Mouse (Mus musculus): ENCODE results near the gene Dnm3. TPM values are rescaled to one million over a fixed set of nuclear protein-coding genes. Genes with fewer than 3 reads are reported as not detected.
A peak's percentile ranks its signal among the peaks of the same experiment; 100 is the strongest.

Dnm3 gene
- polyA plus RNA-seq, 1 experiment from 2014 or later = 13.9 TPM

- Histone ChIP-seq H3K4me2 (ENCODE audit: low read depth, severe bottlenecking) (no peak overlapping the region; the same call in 1 of the 2 replicates), H3K4me3 (ENCODE audit: low read depth, low read length) (no peak overlapping the region), H3K9me3 (ENCODE audit: control insufficient read depth, low read length) (no peaks in the 10 kb centered on the region), H3K36me3 (ENCODE audit: control insufficient read depth, insufficient read depth, low read length) (no peaks in the 10 kb centered on the region), H3K9ac (ENCODE audit: low read length) (no peak overlapping the region), H3K4me1 (ENCODE audit: control insufficient read depth, insufficient read depth, low read length) (peaks cover 15% of the 10 kb centered on the region), H3K27ac (replicated peaks; ENCODE audit: low read depth, low read length) (peak overlapping the region; percentile 71; the same call in 1 of the 2 replicates), H3K27me3 (ENCODE audit: control insufficient read depth, insufficient read depth, low read length) (no peaks in the 10 kb centered on the region)
- DNase-seq (ENCODE audit: low spot score) (no peak), ATAC-seq (ENCODE audit: insufficient number of reproducible peaks, low FRiP score, low TSS enrichment, low read depth) (no peak)
- WGBS = 89% methylated on average over 11 of the region's 11 CpGs
Observed at GRCm38 (mm10) chr1:161991846-161992245, 486.0 kb downstream of the Dnm3 start.

- no peaks in the 10 kb centered on the region for H3K36me3 ChIP-seq (ENCODE audit: control insufficient read depth, insufficient read depth, low read length)
- WGBS = 18% methylated on average over 10 of the region's 10 CpGs
- H3K9me3 ChIP-seq (ENCODE audit: control insufficient read depth, low read length) = no peaks in the 10 kb centered on the region
- peak; percentile 50 for DNase-seq (ENCODE audit: low spot score)
- peak; percentile 73; the same call in 1 of the 2 replicates for ATAC-seq (ENCODE audit: insufficient number of reproducible peaks, low FRiP score, low TSS enrichment, low read depth)
- H3K4me3 ChIP-seq (ENCODE audit: low read depth, low read length) = no peak overlapping the region
- H3K4me1 ChIP-seq (ENCODE audit: control insufficient read depth, insufficient read depth, low read length) = peaks cover 15% of the 10 kb centered on the region
- no peaks in the 10 kb centered on the region for H3K27me3 ChIP-seq (ENCODE audit: control insufficient read depth, insufficient read depth, low read length)
- no peak overlapping the region for H3K4me2 ChIP-seq (ENCODE audit: low read depth, severe bottlenecking)
- H3K9ac ChIP-seq (ENCODE audit: low read length) = no peak overlapping the region
- peak overlapping the region; percentile 87 for H3K27ac ChIP-seq (replicated peaks; ENCODE audit: low read depth, low read length)
Observed at GRCm38 (mm10) chr1:161990684-161991578, 486.9 kb downstream of the Dnm3 start.

GRCm38 (mm10) chr1:161983979-161984566 lies 493.8 kb downstream of the Dnm3 start:
- H3K4me2 ChIP-seq (ENCODE audit: low read depth, severe bottlenecking) = no peak overlapping the region
- DNase-seq (ENCODE audit: low spot score) = peak; percentile 79
- no peaks in the 10 kb centered on the region for H3K9me3 ChIP-seq (ENCODE audit: control insufficient read depth, low read length)
- peak overlapping the region; percentile 97 for H3K27ac ChIP-seq (replicated peaks; ENCODE audit: low read depth, low read length)
- ATAC-seq (ENCODE audit: insufficient number of reproducible peaks, low FRiP score, low TSS enrichment, low read depth) = peak; percentile 91
- no peak overlapping the region for H3K4me3 ChIP-seq (ENCODE audit: low read depth, low read length)
- no peaks in the 10 kb centered on the region for H3K27me3 ChIP-seq (ENCODE audit: control insufficient read depth, insufficient read depth, low read length)
- WGBS = 3% methylated on average over 4 of the region's 4 CpGs
- peaks cover 31% of the 10 kb centered on the region for H3K4me1 ChIP-seq (ENCODE audit: control insufficient read depth, insufficient read depth, low read length)
- H3K36me3 ChIP-seq (ENCODE audit: control insufficient read depth, insufficient read depth, low read length) = no peaks in the 10 kb centered on the region
- no peak overlapping the region; the same call in 1 of the 2 replicates for H3K9ac ChIP-seq (ENCODE audit: low read length)

GRCm38 (mm10) chr1:161983451-161983850 lies 494.4 kb downstream of the Dnm3 start:
- H3K9ac ChIP-seq (ENCODE audit: low read length) = peak overlapping the region; percentile 46
- no peaks in the 10 kb centered on the region for H3K36me3 ChIP-seq (ENCODE audit: control insufficient read depth, insufficient read depth, low read length)
- no peak overlapping the region for H3K4me2 ChIP-seq (ENCODE audit: low read depth, severe bottlenecking)
- H3K27ac ChIP-seq (replicated peaks; ENCODE audit: low read depth, low read length) = peak overlapping the region; percentile 97
- H3K4me1 ChIP-seq (ENCODE audit: control insufficient read depth, insufficient read depth, low read length) = peaks cover 31% of the 10 kb centered on the region
- WGBS = 30% methylated on average over 6 of the region's 6 CpGs
- H3K27me3 ChIP-seq (ENCODE audit: control insufficient read depth, insufficient read depth, low read length) = no peaks in the 10 kb centered on the region
- H3K4me3 ChIP-seq (ENCODE audit: low read depth, low read length) = no peak overlapping the region
- no peaks in the 10 kb centered on the region for H3K9me3 ChIP-seq (ENCODE audit: control insufficient read depth, low read length)
- peak; percentile 52 for DNase-seq (ENCODE audit: low spot score)
- no peak for ATAC-seq (ENCODE audit: insufficient number of reproducible peaks, low FRiP score, low TSS enrichment, low read depth)

GRCm38 (mm10) chr1:161980626-161981298 lies 497.1 kb downstream of the Dnm3 start:
- 70% methylated on average over 9 of the region's 9 CpGs for WGBS
- H3K27me3 ChIP-seq (ENCODE audit: control insufficient read depth, insufficient read depth, low read length) = no peaks in the 10 kb centered on the region
- no peak overlapping the region for H3K4me2 ChIP-seq (ENCODE audit: low read depth, severe bottlenecking)
- ATAC-seq (ENCODE audit: insufficient number of reproducible peaks, low FRiP score, low TSS enrichment, low read depth) (no peak), DNase-seq (ENCODE audit: low spot score) (no peak)
- no peak overlapping the region for H3K4me3 ChIP-seq (ENCODE audit: low read depth, low read length)
- peak overlapping the region; percentile 75 for H3K27ac ChIP-seq (replicated peaks; ENCODE audit: low read depth, low read length)
- peaks cover 37% of the 10 kb centered on the region for H3K4me1 ChIP-seq (ENCODE audit: control insufficient read depth, insufficient read depth, low read length)
- no peak overlapping the region for H3K9ac ChIP-seq (ENCODE audit: low read length)
- no peaks in the 10 kb centered on the region for H3K36me3 ChIP-seq (ENCODE audit: control insufficient read depth, insufficient read depth, low read length)
- no peaks in the 10 kb centered on the region for H3K9me3 ChIP-seq (ENCODE audit: control insufficient read depth, low read length)

- ATAC-seq (ENCODE audit: insufficient number of reproducible peaks, low FRiP score, low TSS enrichment, low read depth) (no peak), DNase-seq (ENCODE audit: low spot score) (no peak)
- Histone ChIP-seq H3K4me3 (ENCODE audit: low read depth, low read length) (no peak overlapping the region), H3K27ac (replicated peaks; ENCODE audit: low read depth, low read length) (no peak overlapping the region), H3K4me1 (ENCODE audit: control insufficient read depth, insufficient read depth, low read length) (peaks cover 32% of the 10 kb centered on the region), H3K4me2 (ENCODE audit: low read depth, severe bottlenecking) (no peak overlapping the region), H3K27me3 (ENCODE audit: control insufficient read depth, insufficient read depth, low read length) (no peaks in the 10 kb centered on the region), H3K9me3 (ENCODE audit: control insufficient read depth, low read length) (no peaks in the 10 kb centered on the region), H3K36me3 (ENCODE audit: control insufficient read depth, insufficient read depth, low read length) (no peaks in the 10 kb centered on the region), H3K9ac (ENCODE audit: low read length) (no peak overlapping the region)
- 77% methylated on average over 2 of the region's 2 CpGs for WGBS
Observed at GRCm38 (mm10) chr1:161980046-161980445, 497.8 kb downstream of the Dnm3 start.

GRCm38 (mm10) chr1:161979536-161979935 lies 498.3 kb downstream of the Dnm3 start, which contains the start of gene 4930558K02Rik:
TSS of gene 4930558K02Rik (minus strand) at chr1:161979636.
- no peak for ATAC-seq (ENCODE audit: insufficient number of reproducible peaks, low FRiP score, low TSS enrichment, low read depth)
- WGBS = 80% methylated on average over 1 of the region's 1 CpGs
- Histone ChIP-seq H3K9ac (ENCODE audit: low read length) (no peak within 1 kb of the TSS), H3K4me1 (ENCODE audit: control insufficient read depth, insufficient read depth, low read length) (peaks cover 28% of the 10 kb centered on the region), H3K4me3 (ENCODE audit: low read depth, low read length) (no peak within 1 kb of the TSS), H3K9me3 (ENCODE audit: control insufficient read depth, low read length) (no peaks in the 10 kb centered on the region), H3K4me2 (ENCODE audit: low read depth, severe bottlenecking) (no peak within 1 kb of the TSS), H3K27me3 (ENCODE audit: control insufficient read depth, insufficient read depth, low read length) (no peaks in the 10 kb centered on the region), H3K36me3 (ENCODE audit: control insufficient read depth, insufficient read depth, low read length) (no peaks in the 10 kb centered on the region), H3K27ac (replicated peaks; ENCODE audit: low read depth, low read length) (peak within 1 kb of the TSS; percentile 75; the same call in 1 of the 2 replicates)
- no peak for DNase-seq (ENCODE audit: low spot score)

GRCm38 (mm10) chr1:161978173-161978700 lies 499.6 kb downstream of the Dnm3 start:
- H3K4me3 ChIP-seq (ENCODE audit: low read depth, low read length) = no peak overlapping the region
- no peak overlapping the region for H3K4me2 ChIP-seq (ENCODE audit: low read depth, severe bottlenecking)
- no peak overlapping the region for H3K9ac ChIP-seq (ENCODE audit: low read length)
- H3K9me3 ChIP-seq (ENCODE audit: control insufficient read depth, low read length) = no peaks in the 10 kb centered on the region
- WGBS = 83% methylated on average over 5 of the region's 5 CpGs
- DNase-seq (ENCODE audit: low spot score) (no peak), ATAC-seq (ENCODE audit: insufficient number of reproducible peaks, low FRiP score, low TSS enrichment, low read depth) (no peak)
- H3K27me3 ChIP-seq (ENCODE audit: control insufficient read depth, insufficient read depth, low read length) = no peaks in the 10 kb centered on the region
- 0 out of 2 replicates have a peak overlapping the region, but pooled peaks have one; percentile 60 for H3K27ac ChIP-seq (replicated peaks; ENCODE audit: low read depth, low read length)
- H3K36me3 ChIP-seq (ENCODE audit: control insufficient read depth, insufficient read depth, low read length) = no peaks in the 10 kb centered on the region
- peaks cover 25% of the 10 kb centered on the region for H3K4me1 ChIP-seq (ENCODE audit: control insufficient read depth, insufficient read depth, low read length)
